Mouse (Mus musculus) limb, embryonic 12.5 days (tissue): ENCODE data around the gene Ugt1a9. TPM values are rescaled to one million over a fixed set of nuclear protein-coding genes. Genes with fewer than 3 reads are reported as not detected.
"Not testable (repeated sequence)": the region's sequence is repeated elsewhere in the genome, so short reads cannot be mapped to it uniquely, and the experiment has no call there.

ENCODE experiments used
- ATAC-seq: fragments of 200-750 bp; cut with Nextera tagmentation; 2 replicates; pipeline ENCODE4 v1.8.0; 2017; ENCODE audit warnings: low read depth, moderate TSS enrichment; ENCODE audit not compliant: insufficient number of reproducible peaks, insufficient read depth, low FRiP score, low TSS enrichment
- H3K27ac ChIP-seq: fragments of 300-500 bp; sonication (generic); 2 replicates; pipeline ENCODE4 v1.5.1; 2016; ENCODE audit warnings: mild to moderate bottlenecking, moderate library complexity
- H3K27me3 ChIP-seq: fragments of 300-500 bp; sonication (generic); 2 replicates; pipeline ENCODE4 v1.6.1; 2016; ENCODE audit warnings: mild to moderate bottlenecking, moderate library complexity
- H3K36me3 ChIP-seq: fragments of 300-500 bp; sonication (generic); 2 replicates; pipeline ENCODE4 v1.6.1; 2016; ENCODE audit warnings: mild to moderate bottlenecking, moderate library complexity
- H3K4me1 ChIP-seq: fragments of 300-500 bp; sonication (generic); replicated peaks from 2 replicates; pipeline ENCODE4 v1.6.1; 2016
- H3K4me2 ChIP-seq: fragments of 300-500 bp; sonication (generic); 2 replicates; pipeline ENCODE4 v1.6.1; 2016; ENCODE audit warnings: mild to moderate bottlenecking, moderate library complexity
- H3K4me3 ChIP-seq: fragments of 300-500 bp; sonication (generic); replicated peaks from 2 replicates; pipeline ENCODE4 v1.5.1; 2016; ENCODE audit warnings: mild to moderate bottlenecking
- H3K9ac ChIP-seq: fragments of 300-500 bp; sonication (generic); replicated peaks from 2 replicates; pipeline ENCODE4 v1.6.1; 2016; ENCODE audit warnings: mild to moderate bottlenecking, moderate library complexity
- H3K9me3 ChIP-seq: fragments of 300-500 bp; sonication (generic); 2 replicates; pipeline ENCODE4 v1.6.1; 2016; ENCODE audit warnings: mild to moderate bottlenecking, moderate library complexity
- WGBS: fragments of 180-500 bp; shearing (Covaris S2); methylation state at CpG from one replicate; pipeline ENCODE4 v1.1.7; 2016; 5-methylcytosine and 5-hydroxymethylcytosine counted together
- polyA plus RNA-seq: library from polyadenylated mRNA; unstranded; fragments of >200 nt; fragmentation: Nextera tagmentation; extraction: Ambion mirVana; gene quantifications from 2 replicates; pipeline ENCODE4 v1.2.1, GENCODE M21; 2016

Ugt1a9 gene
- polyA plus RNA-seq, 1 experiment from 2014 or later: not detected

DNA sequence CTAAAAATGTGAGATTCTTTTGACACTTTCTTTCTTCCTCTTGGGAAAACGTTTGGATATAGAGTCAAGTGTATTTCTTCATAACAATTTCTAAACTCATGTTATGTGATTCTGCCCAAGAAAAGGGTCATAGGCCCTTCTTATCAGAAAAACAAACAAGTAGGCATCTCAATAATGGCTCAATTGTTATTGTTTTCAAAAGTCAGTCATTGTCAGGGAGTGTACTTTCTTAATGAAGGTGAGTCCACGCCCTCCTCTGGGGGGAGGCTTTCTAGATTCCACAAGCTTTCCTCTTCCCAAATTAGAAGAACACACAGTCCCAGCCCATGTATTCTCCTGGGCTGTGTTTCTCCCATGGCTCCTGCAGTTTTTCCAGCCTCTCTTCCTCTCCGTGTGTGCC lies 16.9 kb downstream of the Ugt1a9 start, which contains the start of gene Ugt1a8:
TSS of gene Ugt1a8 (plus strand) at position 301 of the 400 bp plus-strand sequence.
- no peaks in the 10 kb centered on the region for H3K36me3 ChIP-seq
- H3K9ac ChIP-seq: no peak within 1 kb of the TSS
- H3K27ac ChIP-seq: no peak within 1 kb of the TSS
- no peak within 1 kb of the TSS for H3K4me3 ChIP-seq
- H3K9me3 ChIP-seq: no peaks in the 10 kb centered on the region
- H3K27me3 ChIP-seq: no peaks in the 10 kb centered on the region
- no peak within 1 kb of the TSS for H3K4me2 ChIP-seq
- H3K4me1 ChIP-seq: no peaks in the 10 kb centered on the region
- no peak for ATAC-seq
- WGBS: 77% methylated on average over 3 of the region's 3 CpGs

DNA sequence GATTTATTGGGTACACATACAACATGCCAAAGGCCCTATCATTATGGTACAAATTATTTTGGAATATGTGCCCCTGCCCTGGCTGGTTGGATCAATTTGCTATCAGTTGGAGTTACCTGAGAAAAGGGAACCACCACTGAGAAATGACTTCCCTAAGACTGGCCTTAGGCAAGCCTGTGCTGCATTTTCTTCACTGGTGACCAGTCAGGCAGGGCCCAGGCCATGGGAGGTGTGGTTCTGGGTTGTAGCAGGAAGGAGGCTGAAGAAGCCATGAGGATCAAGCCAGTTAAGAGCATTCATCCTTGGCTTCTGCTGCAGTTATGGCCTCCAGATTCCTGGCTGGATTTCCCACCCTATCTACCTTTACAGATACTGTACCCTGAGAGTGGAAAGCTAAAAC lies 21.7 kb downstream of the Ugt1a9 start:
- Histone ChIP-seq H3K4me1 (peaks cover 13% of the 10 kb centered on the region), H3K4me3 (no peak overlapping the region), H3K9ac (no peak overlapping the region), H3K27me3 (no peaks in the 10 kb centered on the region), H3K27ac (no peak overlapping the region), H3K36me3 (no peaks in the 10 kb centered on the region), H3K4me2 (no peak overlapping the region), H3K9me3 (no peaks in the 10 kb centered on the region)
- no peak for ATAC-seq

DNA sequence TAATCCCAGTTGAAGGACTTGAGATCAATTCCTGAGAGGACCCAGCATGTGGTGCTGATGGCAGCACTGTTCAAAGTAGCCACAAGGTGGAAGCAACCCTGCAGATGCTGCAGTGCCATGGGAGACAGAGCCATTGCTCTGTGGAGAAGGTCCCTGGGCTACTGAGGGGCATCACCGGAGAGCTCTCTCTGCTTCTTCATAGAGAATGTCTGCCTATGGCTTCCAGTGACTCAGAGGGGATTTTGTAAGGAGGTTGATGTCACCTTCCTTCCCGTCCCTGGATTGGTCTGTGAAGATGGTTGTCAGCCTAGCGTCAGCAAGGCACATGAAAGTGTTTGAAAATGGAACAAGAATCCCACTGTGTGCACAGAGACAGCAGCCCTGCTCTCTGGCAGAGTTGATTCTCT lies 23.7 kb downstream of the Ugt1a9 start:
- not testable (repeated sequence) for H3K27me3 ChIP-seq, H3K36me3 ChIP-seq, H3K9ac ChIP-seq, H3K9me3 ChIP-seq, H3K4me2 ChIP-seq, H3K4me3 ChIP-seq, ATAC-seq
- 0 out of 2 replicates have a peak overlapping the region, but pooled peaks have one; percentile 83 for H3K27ac ChIP-seq
- 76% methylated on average over 3 of the region's 3 CpGs for WGBS
- peaks cover 13% of the 10 kb centered on the region for H3K4me1 ChIP-seq

DNA sequence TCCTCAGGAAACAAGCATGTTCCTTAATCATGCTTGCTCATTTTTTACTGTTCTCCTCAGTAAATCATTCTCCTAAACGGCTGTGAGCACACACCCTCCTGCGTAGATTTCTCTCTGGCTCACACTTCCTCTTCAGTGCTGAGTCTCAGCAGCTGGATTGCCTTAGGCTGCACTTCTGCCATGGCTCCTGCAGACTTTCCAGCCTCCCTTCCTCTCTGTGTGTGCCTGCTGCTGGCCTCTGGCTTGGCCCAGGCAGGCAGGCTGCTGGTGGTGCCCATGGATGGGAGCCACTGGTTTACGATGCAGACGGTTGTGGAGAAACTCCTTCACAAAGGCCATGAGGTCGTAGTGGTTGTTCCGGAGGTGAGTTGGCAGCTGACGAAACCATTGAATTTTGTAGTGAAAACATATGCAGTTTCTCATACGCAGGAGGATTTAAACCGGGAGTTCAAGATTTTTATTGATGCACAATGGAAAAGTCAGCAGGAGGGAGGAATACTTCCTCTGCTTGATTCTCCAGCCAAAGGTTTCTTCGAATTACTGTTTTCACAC lies 24.4 kb downstream of the Ugt1a9 start, which contains the start of gene Ugt1a7c:
TSS of gene Ugt1a7c (plus strand) at position 122 of the 552 bp plus-strand sequence.
- H3K9ac ChIP-seq: peak within 1 kb of the TSS; percentile 12; the same call in 1 of the 2 replicates
- no peak within 1 kb of the TSS for H3K4me3 ChIP-seq
- 8% methylated on average over 10 of the region's 10 CpGs for WGBS
- no peak for ATAC-seq
- peak within 1 kb of the TSS; percentile 83 for H3K27ac ChIP-seq
- H3K27me3 ChIP-seq: no peaks in the 10 kb centered on the region
- no peaks in the 10 kb centered on the region for H3K36me3 ChIP-seq
- H3K4me1 ChIP-seq: peaks cover 13% of the 10 kb centered on the region
- no peaks in the 10 kb centered on the region for H3K9me3 ChIP-seq
- peak within 1 kb of the TSS; percentile 43 for H3K4me2 ChIP-seq

DNA sequence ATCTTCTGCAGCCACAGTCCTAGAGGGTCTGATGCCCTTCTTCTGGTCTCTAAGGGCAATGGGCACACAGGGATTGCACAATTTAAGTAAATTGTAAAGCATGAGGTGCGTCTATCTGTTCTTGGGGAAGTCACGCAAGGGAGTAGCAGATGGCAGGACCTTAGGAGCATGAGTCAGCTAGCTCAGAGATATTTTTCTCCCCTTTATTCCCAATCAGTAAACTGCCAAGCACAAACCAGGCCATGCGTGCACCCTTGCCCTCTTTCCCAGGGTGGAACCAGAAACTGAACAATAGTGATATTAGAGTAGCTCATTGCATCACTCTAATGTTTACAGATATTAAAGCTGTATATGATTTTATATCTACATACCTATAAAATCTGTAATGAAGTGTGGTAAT lies 27.9 kb downstream of the Ugt1a9 start:
- H3K9me3 ChIP-seq, H3K9ac ChIP-seq, H3K27ac ChIP-seq, H3K27me3 ChIP-seq, H3K36me3 ChIP-seq, H3K4me2 ChIP-seq, H3K4me3 ChIP-seq, ATAC-seq: not testable (repeated sequence)
- peaks cover 13% of the 10 kb centered on the region for H3K4me1 ChIP-seq
- WGBS: 91% methylated on average over 3 of the region's 3 CpGs

DNA sequence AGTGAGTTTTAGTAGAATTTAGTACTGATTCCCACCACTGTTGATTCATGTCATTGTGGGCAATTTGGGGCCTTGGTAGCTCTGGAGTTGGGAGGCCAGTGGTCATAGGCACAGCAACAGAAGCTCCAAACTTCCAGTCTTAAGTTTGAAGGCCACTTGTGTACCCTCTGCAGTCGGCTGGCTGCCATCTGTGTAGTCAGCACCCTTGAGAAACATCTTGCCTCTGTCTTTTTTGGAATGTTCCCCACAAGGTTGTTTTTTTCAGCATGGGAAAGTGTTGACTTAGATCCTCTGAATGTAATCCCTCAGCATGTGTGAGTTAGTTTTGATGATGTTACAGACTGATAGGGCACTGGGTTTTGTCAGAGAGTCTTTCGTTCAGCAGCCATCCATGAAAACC lies 29.1 kb downstream of the Ugt1a9 start:
- WGBS: 84% methylated on average over 2 of the region's 2 CpGs
- not testable (repeated sequence) for H3K27me3 ChIP-seq, H3K27ac ChIP-seq, ATAC-seq, H3K9ac ChIP-seq, H3K4me2 ChIP-seq, H3K4me3 ChIP-seq, H3K36me3 ChIP-seq, H3K9me3 ChIP-seq
- H3K4me1 ChIP-seq: peaks cover 11% of the 10 kb centered on the region

DNA sequence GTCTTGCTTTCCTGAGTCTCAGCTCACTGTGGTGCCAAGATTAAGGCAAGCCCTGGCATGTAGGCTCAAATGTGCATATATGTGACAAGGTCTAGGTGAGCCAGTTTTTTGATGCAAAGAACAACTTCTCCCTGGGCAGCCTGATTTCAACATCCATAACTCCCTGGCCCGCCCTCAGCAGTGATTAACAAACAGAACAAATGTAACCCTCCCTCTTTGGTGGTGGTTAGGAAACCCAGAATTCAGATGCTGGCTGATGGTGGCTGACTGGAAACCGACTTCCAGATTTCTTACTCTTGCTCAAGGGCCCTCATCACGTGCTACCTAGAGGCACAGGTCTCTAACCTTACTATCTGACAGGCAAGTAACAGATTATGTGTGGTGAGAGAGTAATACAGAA lies 32.4 kb downstream of the Ugt1a9 start, which contains the start of gene Ugt1a6b:
TSS of gene Ugt1a6b (plus strand) at position 234 of the 400 bp plus-strand sequence.
- H3K4me2 ChIP-seq, H3K36me3 ChIP-seq, ATAC-seq, H3K27ac ChIP-seq, H3K4me3 ChIP-seq, H3K4me1 ChIP-seq, H3K9me3 ChIP-seq, H3K27me3 ChIP-seq, H3K9ac ChIP-seq: not testable (repeated sequence)
- WGBS: 63% methylated on average over 3 of the region's 3 CpGs

DNA sequence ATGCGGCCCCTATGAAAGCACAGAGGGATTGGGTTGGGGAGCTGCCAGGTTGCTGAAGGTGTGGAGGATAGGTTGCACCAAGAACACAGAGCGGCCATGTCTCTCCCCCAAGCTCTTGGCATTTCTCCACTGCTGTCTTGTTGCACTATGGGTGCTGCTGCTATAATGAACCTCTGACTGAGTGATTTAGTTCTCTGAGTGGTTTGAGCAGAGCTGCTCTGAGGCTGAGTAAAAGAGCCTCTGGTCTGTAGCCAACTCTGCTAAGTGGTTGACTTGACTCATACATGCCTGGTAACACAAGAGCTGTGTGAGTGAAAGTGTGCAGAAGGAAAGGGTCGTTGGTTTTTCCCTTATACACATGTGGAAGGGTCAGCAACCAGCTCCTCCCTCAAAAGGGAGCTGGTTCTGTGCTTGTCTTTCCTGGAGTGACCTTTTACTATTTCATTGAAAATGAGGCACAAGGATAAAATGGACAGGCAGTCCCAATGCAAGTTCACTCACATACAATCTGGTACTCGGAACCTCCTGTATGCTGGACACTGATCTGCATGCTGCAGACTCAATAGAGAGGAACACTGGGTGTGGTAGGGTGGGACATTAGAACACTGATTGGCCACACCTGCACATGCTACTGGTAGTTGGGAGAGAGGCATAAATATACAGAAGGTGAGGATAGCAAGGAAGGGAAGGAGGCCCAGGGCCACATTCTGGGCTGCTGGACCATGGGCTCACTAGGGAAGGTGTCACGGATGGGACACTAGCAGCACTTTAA lies 33.3 kb downstream of the Ugt1a9 start:
- H3K27me3 ChIP-seq, H3K36me3 ChIP-seq, H3K9me3 ChIP-seq, ATAC-seq, H3K4me2 ChIP-seq, H3K4me3 ChIP-seq, H3K27ac ChIP-seq, H3K9ac ChIP-seq, H3K4me1 ChIP-seq: not testable (repeated sequence)
- 85% methylated on average over 5 of the region's 5 CpGs for WGBS

DNA sequence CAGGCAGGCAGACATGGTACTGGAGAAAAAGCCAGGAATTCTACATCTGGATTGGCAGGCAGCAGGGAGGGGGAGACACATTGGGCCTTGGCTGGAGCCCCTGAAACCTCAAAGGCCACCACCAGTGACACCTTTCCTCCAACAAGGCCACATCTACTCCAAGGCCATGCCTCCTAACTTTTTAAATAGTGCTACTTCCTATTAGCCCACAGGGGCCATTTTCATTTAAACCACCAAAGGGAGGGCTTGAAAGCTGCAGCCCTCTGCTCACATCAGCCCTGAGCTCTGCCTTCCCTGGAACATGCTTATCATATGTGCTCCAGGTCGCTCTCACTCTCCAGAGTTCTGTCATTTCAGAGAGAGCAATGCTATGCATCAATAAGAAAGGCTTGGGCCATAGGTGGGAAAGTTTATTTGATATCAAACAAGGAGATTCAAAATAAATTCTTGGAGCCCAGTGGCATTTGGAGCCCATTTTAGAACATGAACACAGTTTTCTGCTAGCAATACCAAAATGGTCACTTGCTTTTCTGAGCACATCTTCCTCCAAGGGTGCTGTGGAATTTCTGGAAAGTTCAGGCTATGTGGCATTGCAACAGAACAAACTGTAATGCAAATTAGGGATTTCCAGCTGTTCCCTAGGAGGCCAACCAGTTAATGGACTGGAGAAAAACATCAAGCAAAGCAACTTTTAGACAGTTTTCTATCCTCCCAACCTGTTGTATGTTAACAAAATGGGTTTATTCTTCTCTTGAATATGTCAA lies 34.2 kb downstream of the Ugt1a9 start:
- Histone ChIP-seq H3K27me3 (no peaks in the 10 kb centered on the region), H3K36me3 (no peaks in the 10 kb centered on the region), H3K4me3 (no peak overlapping the region), H3K4me1 (no peaks in the 10 kb centered on the region), H3K9ac (no peak overlapping the region), H3K27ac (no peak overlapping the region), H3K4me2 (no peak overlapping the region), H3K9me3 (no peaks in the 10 kb centered on the region)
- 82% methylated on average over 1 of the region's 1 CpGs for WGBS
- ATAC-seq: no peak

DNA sequence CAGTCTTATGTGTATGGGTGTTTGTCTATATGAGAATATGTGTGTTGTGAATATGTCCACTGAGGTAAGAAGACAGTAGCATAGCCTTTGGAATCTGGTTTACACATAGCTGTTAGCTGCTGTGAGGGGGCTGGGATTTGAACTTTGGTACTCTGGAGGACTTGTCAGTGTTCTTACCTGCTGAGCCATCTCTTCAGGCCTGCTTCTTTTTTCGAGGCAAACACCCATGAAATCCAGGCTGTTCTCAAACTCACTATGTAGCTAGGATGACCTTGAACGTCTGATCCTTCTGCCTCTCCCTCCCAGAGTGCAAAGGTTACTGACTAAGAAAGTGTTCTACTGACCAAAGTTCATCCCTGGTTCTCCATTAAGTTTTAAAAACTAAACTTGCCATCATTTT lies 35.1 kb downstream of the Ugt1a9 start:
- WGBS: 68% methylated on average over 2 of the region's 2 CpGs
- no peak for ATAC-seq
- no peaks in the 10 kb centered on the region for H3K9me3 ChIP-seq
- no peaks in the 10 kb centered on the region for H3K27me3 ChIP-seq
- no peak overlapping the region for H3K27ac ChIP-seq
- H3K4me2 ChIP-seq: no peak overlapping the region
- no peaks in the 10 kb centered on the region for H3K4me1 ChIP-seq
- H3K36me3 ChIP-seq: no peaks in the 10 kb centered on the region
- H3K4me3 ChIP-seq: no peak overlapping the region
- H3K9ac ChIP-seq: no peak overlapping the region

DNA sequence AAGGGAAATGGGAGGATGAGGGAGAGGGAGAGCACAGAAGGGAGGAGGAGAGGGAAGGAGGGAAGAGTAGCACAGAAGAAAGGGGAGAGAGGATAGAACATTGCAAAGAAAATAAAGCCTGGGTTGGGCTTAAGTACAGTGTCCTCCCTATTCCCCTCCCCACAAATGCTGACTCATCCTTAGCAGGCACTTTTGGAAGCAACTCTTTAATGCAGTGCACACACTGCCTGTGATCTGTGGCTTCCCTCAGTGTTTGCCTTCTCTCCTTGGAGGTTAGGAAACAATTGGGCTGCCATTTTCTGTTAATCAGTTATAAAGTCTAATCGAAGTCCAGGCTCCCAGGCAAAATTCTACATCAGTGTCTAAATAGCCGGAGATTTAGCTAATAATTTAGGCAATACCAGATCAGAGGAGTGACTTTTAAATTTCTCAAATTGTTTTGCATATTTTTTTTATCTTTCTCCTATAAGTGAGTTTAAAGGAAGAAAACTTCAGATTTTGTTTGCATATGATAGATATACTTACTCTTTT lies 38.5 kb downstream of the Ugt1a9 start:
- not testable (repeated sequence) for ATAC-seq, H3K27me3 ChIP-seq, H3K4me3 ChIP-seq, H3K9ac ChIP-seq, H3K27ac ChIP-seq, H3K9me3 ChIP-seq, H3K36me3 ChIP-seq, H3K4me2 ChIP-seq, H3K4me1 ChIP-seq
- 85% methylated on average over 2 of the region's 2 CpGs for WGBS
